Mouse (Mus musculus): Measurements from ENCODE around the gene Pdk3. TPM values are rescaled to one million over a fixed set of nuclear protein-coding genes. Genes with fewer than 3 reads are reported as not detected.

The Pdk3 gene
- 68.9 and 72.9 TPM in 2 replicates for polyA plus RNA-seq (2014; fragmentation: Nextera tagmentation; extraction: Ambion mirVana)

DNA sequence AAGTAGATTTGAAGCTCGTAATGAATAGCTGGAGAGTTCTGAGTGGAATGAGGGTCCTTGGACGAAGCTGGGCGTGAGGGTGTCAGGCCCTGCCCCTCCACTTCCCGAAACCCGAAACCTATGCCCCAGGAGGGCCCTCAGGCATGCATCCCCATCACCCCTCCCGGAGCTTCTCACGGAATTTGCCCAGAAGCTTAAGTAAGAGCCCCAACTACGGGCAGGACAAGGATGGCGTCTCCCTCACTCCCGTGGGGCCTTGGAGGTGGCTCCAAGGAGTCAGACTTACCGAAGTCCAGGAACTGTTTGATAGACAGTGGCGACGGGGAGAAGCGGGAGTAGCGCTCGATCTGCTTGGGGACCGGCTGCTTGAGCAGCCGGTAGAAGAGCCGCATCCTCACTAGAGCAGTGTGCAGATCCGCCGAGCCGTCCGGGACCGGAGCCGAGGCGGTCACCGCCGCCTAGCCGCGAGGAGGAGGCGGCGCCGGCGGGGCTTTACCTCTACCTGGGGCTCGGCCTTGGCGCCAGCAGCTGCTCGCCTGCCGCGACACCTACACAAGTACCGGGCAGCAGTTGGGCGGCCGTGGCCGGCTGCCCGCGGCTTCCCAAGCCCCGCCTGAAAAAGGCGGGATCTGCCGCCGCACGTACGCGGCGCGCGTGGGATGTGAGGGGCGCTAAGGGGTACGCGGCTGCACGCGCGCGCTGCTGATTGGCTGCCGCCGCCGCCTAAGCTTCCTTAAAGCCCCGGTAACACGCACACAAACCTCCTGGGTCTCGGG is at the start of gene Pdk3:
Gene Pdk3, minus strand, starts transcription at position 641 of the 776 bp plus-strand sequence.
- Histone ChIP-seq H3K4me2 (peak within 1 kb of the TSS; percentile 60), H3K9ac (peak within 1 kb of the TSS; percentile 64), H3K27me3 (ENCODE audit: insufficient read depth, low read length) (no peaks in the 10 kb centered on the region), H3K4me1 (ENCODE audit: insufficient read depth) (no peaks in the 10 kb centered on the region), H3K4me3 (ENCODE audit: low read depth, low read length) (peak within 1 kb of the TSS; percentile 55), H3K9me3 (ENCODE audit: low read depth, low read length) (no peaks in the 10 kb centered on the region), H3K27ac (ENCODE audit: low read depth) (peak within 1 kb of the TSS; percentile 91), H3K36me3 (ENCODE audit: insufficient read depth) (no peaks in the 10 kb centered on the region)
- WGBS = 14% methylated on average over 63 of the region's 68 CpGs
- TF ChIP-seq CTCF (IDR thresholded peaks at IDR 0.05; ENCODE audit: low read depth) = no peak
- DNase-seq (peak; percentile 91), ATAC-seq (ENCODE audit: insufficient read depth) (peak; percentile 97)

DNA sequence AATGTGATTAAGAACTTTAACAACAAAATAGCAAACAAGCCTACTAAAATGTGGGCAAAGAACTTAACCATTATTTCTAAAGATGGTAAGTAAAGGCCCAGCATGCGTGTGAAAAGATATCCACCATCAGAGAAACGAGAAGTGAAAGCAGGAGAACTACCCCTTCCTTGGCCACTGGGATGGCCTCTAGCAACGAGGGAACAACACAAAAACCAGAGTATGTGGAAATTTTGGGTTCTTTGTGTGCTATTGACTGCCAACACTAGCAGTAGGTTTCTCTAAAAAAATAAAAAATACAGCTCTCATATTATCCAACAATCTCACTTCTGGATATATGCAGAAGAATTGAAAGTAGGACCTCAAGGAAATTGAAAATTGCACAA is 45.6 kb upstream of the Pdk3 start:
- 67% methylated on average over 3 of the region's 3 CpGs for WGBS
- TF ChIP-seq CTCF (IDR thresholded peaks at IDR 0.05; ENCODE audit: low read depth) = no peak
- H3K9ac ChIP-seq = no peak overlapping the region
- H3K36me3 ChIP-seq (ENCODE audit: insufficient read depth) = no peaks in the 10 kb centered on the region
- DNase-seq (no peak), ATAC-seq (ENCODE audit: insufficient read depth) (no peak)
- no peak overlapping the region for H3K27ac ChIP-seq (ENCODE audit: low read depth)
- H3K27me3 ChIP-seq (ENCODE audit: insufficient read depth, low read length) = no peaks in the 10 kb centered on the region
- H3K4me2 ChIP-seq = no peak overlapping the region
- H3K4me1 ChIP-seq (ENCODE audit: insufficient read depth) = no peaks in the 10 kb centered on the region
- no peak overlapping the region for H3K4me3 ChIP-seq (ENCODE audit: low read depth, low read length)
- no peaks in the 10 kb centered on the region for H3K9me3 ChIP-seq (ENCODE audit: low read depth, low read length)

DNA sequence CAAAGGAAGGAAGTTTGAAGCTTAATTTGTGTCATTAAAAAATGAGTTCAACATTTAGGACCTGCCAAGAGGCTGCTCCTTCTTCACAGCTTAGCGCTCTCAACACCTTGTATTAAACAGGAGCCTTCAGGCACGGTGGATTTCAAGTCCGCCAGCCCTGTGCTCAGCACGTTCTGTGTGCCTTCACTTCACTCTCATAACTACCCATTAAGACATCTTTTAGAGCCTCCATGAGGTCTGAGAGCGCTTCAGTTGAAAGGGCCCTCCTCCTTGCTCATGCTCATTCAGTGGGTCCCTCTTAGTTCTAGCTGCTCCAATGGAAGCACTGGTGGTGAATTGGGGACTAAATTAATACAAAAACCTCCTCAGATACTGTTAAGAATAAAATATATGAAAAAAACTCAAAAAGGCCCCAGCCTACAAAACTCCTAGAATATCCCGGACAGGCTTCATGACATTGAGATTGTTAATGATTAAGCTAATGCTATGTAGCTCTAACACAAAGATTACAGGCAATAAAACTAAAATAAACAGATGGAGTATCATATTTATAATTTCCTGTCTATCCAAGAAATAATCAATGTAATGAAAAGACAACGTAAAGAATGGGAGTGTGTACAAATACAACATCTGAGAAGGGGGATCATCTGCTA is 45.1 kb upstream of the Pdk3 start:
- ATAC-seq (ENCODE audit: insufficient read depth) (no peak), DNase-seq (no peak)
- Histone ChIP-seq H3K27ac (ENCODE audit: low read depth) (no peak overlapping the region), H3K4me3 (ENCODE audit: low read depth, low read length) (no peak overlapping the region), H3K4me2 (no peak overlapping the region), H3K9ac (no peak overlapping the region), H3K4me1 (ENCODE audit: insufficient read depth) (no peaks in the 10 kb centered on the region), H3K36me3 (ENCODE audit: insufficient read depth) (no peaks in the 10 kb centered on the region), H3K27me3 (ENCODE audit: insufficient read depth, low read length) (no peaks in the 10 kb centered on the region), H3K9me3 (ENCODE audit: low read depth, low read length) (no peaks in the 10 kb centered on the region)
- no peak for TF ChIP-seq CTCF (IDR thresholded peaks at IDR 0.05; ENCODE audit: low read depth)
- 78% methylated on average over 7 of the region's 7 CpGs for WGBS

DNA sequence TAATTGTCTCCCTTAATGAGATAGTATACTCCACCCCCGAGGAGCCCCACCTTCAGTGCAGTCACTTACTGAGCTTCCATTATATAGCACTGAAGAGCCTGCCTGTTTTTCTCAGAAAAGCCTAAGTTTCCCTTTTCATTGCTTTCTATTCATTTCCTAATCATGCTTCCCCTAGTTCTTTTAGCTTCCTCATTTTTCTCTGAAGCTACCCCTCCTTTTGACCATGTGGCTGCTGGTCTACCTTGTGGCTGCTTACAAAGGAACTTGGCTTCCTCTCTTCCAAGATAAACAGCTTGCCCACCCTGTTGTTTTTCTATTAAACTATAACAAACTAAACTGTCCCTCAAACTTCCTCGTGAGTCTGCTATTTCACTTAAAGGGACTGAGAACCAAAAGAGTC is 31.4 kb upstream of the Pdk3 start:
- Histone ChIP-seq H3K4me3 (ENCODE audit: low read depth, low read length) (no peak overlapping the region), H3K9me3 (ENCODE audit: low read depth, low read length) (no peaks in the 10 kb centered on the region), H3K36me3 (ENCODE audit: insufficient read depth) (no peaks in the 10 kb centered on the region), H3K4me1 (ENCODE audit: insufficient read depth) (no peaks in the 10 kb centered on the region), H3K27me3 (ENCODE audit: insufficient read depth, low read length) (no peaks in the 10 kb centered on the region; the same call in 1 of the 2 replicates), H3K4me2 (no peak overlapping the region), H3K27ac (ENCODE audit: low read depth) (no peak overlapping the region), H3K9ac (no peak overlapping the region)
- no peak for TF ChIP-seq CTCF (IDR thresholded peaks at IDR 0.05; ENCODE audit: low read depth)
- DNase-seq = no peak
- ATAC-seq (ENCODE audit: insufficient read depth) = no peak
- 31% methylated on average over 2 of the region's 2 CpGs for WGBS

DNA sequence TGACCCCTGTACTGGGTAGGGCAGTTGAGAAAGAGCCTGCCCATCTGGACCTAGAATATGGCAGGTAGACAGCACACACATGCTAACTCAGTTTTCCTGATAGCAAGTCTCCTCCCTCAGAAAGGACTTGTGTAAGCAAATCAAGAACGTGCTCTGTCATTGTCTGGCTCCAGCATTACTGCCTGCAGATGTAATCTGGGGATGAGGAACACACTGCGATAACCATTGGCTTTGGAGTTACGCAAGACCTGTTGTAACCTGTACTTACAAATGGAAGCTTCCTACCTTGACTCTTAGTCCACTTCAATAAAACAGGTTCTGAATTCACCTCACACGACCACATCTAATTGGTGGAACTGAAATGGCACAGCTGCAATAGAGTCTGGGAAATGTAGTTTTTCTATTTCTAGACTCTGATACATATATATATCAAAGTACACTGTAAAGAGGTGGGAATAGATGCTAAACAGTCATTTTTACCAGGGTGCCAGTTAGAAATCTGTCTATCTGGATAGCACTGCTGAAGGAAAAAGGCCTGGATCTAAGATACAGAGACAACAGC is 30.6 kb upstream of the Pdk3 start:
- 54% methylated on average over 4 of the region's 4 CpGs for WGBS
- Histone ChIP-seq H3K27ac (ENCODE audit: low read depth) (no peak overlapping the region), H3K36me3 (ENCODE audit: insufficient read depth) (no peaks in the 10 kb centered on the region), H3K4me1 (ENCODE audit: insufficient read depth) (no peaks in the 10 kb centered on the region), H3K9ac (no peak overlapping the region), H3K4me2 (no peak overlapping the region), H3K27me3 (ENCODE audit: insufficient read depth, low read length) (no peaks in the 10 kb centered on the region; the same call in 1 of the 2 replicates), H3K4me3 (ENCODE audit: low read depth, low read length) (no peak overlapping the region), H3K9me3 (ENCODE audit: low read depth, low read length) (no peaks in the 10 kb centered on the region)
- DNase-seq (no peak), ATAC-seq (ENCODE audit: insufficient read depth) (no peak)
- TF ChIP-seq CTCF (IDR thresholded peaks at IDR 0.05; ENCODE audit: low read depth) = no peak

DNA sequence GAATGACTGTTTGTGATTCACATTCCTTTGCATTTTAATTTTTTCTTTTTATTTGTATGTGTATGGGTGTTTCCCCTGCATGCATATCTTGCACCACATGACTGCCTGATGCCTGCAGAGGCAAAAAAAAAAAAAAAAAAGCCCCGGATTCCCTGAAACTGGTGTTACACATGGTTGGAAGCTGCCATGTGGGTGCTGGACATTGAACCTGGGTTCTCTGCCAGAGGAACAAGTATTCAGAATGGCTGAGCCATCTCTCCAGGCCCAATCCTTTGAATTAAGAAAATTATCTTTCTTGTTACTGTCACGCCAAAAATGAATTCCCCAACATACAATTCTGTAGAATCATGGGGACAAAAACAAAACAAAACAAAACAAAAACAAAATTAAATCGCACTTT is 25.8 kb upstream of the Pdk3 start:
- no peak overlapping the region for H3K27ac ChIP-seq (ENCODE audit: low read depth)
- no peaks in the 10 kb centered on the region for H3K9me3 ChIP-seq (ENCODE audit: low read depth, low read length)
- TF ChIP-seq CTCF (IDR thresholded peaks at IDR 0.05; ENCODE audit: low read depth) = no peak
- no peak overlapping the region for H3K4me2 ChIP-seq
- no peak overlapping the region for H3K4me3 ChIP-seq (ENCODE audit: low read depth, low read length)
- H3K9ac ChIP-seq = no peak overlapping the region
- ATAC-seq (ENCODE audit: insufficient read depth) = no peak
- no peak for DNase-seq
- H3K36me3 ChIP-seq (ENCODE audit: insufficient read depth) = no peaks in the 10 kb centered on the region
- WGBS = 67% methylated on average over 3 of the region's 3 CpGs
- H3K4me1 ChIP-seq (ENCODE audit: insufficient read depth) = no peaks in the 10 kb centered on the region
- 0 out of 2 replicates have a peak, but pooled peaks cover 3% of the 10 kb centered on the region for H3K27me3 ChIP-seq (ENCODE audit: insufficient read depth, low read length)

DNA sequence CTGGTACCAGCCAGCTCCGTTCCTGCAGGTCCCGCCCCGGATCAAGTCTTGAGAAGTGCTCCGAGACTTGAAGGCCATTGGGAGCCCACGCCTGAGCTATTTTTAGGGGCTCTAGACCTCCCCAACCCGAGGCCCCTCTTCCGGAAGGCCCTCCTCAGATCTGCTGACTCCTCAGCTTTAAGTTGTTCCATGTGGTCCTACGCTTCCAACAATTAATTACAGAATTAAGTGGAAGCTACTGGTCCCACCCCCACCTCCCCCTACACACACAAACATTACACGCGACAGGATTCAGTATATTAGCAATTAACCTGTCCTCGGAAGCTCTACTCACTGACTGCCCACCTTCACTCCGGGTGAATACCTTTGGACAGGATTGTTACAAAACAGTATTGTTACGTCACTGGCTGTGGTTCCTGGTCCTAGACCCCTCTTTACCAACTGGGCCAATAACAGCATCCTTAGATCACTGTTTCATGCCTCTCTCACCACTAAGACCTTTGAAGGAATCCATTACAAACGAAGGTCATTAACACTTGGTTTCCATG is 410 bp upstream of the Pdk3 start:
- DNase-seq (peak; percentile 13), ATAC-seq (ENCODE audit: insufficient read depth) (peak; percentile 35)
- TF ChIP-seq CTCF (IDR thresholded peaks at IDR 0.05; ENCODE audit: low read depth) = no peak
- peak overlapping the region; percentile 55 for H3K4me3 ChIP-seq (ENCODE audit: low read depth, low read length)
- H3K9me3 ChIP-seq (ENCODE audit: low read depth, low read length) = no peaks in the 10 kb centered on the region
- H3K27me3 ChIP-seq (ENCODE audit: insufficient read depth, low read length) = no peaks in the 10 kb centered on the region
- H3K27ac ChIP-seq (ENCODE audit: low read depth) = peak overlapping the region; percentile 91
- peak overlapping the region; percentile 64 for H3K9ac ChIP-seq
- no peaks in the 10 kb centered on the region for H3K36me3 ChIP-seq (ENCODE audit: insufficient read depth)
- H3K4me2 ChIP-seq = peak overlapping the region; percentile 60
- 23% methylated on average over 14 of the region's 14 CpGs for WGBS
- H3K4me1 ChIP-seq (ENCODE audit: insufficient read depth) = no peaks in the 10 kb centered on the region

Data from lung, embryonic 14.5 days (tissue).